Mouse (Mus musculus) naive thymus-derived CD4-positive, alpha-beta T cell, adult 2 months (primary cell): ENCODE measurements at regions not wholly inside any gene's neighbourhood (a gene's known extent, or its start where the extent isn't known, plus 50 kb on each side); places are given as distances from the start of the nearest gene placed in this dataset.

Experiments used
- DNase-seq: peaks from one replicate; pipeline ENCODE4 v3.0.0-alpha.2; 2011; ENCODE audit warnings: low read depth

DNA sequence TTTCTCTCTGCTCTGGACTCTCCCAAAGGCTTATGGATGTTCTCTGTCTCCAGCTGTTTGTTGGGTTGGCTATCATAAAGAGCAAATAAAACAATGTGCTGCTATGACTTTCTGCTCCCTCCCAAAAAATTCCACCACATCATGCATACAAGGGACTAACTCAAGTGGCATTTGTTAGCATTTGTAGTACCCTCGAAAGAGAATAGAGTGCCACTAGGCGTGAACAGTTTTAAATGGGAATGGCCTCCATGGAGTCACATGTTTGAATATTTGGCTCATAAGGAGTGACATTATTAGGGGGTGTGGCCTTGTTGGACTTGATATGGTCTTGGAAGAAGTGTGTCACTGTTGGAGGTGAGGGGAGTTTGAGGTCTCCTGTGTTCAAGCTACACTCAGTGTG is 86.5 kb upstream of the Serbp1 start:
- no peak for DNase-seq

DNA sequence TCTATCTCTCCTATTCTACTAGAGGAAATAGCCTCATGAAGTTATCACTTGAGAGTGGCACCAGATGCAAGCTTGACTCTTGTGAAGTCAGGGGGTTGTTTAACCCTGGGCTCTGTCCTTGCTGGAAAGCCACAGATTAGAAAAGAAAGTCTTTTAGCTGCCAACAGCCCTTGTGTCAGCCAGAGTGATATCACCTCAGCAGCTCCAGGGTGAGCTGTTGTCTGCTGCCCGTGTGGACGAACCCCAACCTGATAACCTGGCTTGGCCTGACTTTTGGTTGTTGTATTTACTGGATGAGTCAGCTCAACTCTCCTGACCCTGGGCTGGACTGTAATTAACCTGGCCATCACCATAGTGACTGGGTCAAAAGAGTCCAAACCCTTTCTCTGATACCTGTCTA is 88.6 kb upstream of the Serbp1 start:
- no peak for DNase-seq

DNA sequence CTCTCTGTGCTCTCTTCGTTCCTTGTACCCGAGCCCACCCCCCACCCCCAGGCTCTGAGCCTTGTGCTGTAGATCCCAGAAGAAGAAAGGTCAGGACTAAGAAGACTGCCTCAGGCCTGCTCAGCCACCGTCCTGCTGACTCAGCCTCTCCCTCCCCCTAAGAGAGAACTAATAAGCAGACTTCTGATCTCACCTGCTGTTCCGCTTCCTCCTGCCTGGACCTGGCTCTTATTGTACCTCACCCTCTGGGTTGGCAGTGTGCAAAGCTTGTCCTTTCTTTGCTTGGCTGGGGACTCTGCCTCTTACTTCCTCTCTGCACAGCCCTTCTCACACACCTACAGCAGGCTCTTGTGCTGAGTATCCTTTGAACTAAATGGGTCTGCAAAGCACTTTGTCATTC is 91.3 kb upstream of the Serbp1 start:
- DNase-seq, result no peak

DNA sequence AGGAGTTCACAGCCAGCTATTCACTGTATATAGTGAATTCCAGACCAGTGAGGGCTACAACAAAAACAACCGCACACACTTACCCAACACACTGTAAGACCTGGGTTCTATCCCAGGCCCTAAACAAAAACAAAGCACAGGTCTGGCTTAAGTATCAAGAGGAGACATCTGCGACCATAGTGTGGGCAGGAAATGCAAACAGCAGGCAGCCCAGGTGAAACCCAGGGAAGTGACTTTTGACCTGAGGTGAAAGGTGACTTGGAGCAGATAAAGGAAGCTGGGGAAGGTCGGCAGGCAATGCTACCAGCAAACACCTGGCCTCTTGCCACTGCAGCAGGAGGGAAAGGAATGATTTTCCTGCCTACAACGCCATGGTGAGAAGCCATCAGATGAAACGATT is 92.0 kb upstream of the Serbp1 start:
- no peak for DNase-seq

DNA sequence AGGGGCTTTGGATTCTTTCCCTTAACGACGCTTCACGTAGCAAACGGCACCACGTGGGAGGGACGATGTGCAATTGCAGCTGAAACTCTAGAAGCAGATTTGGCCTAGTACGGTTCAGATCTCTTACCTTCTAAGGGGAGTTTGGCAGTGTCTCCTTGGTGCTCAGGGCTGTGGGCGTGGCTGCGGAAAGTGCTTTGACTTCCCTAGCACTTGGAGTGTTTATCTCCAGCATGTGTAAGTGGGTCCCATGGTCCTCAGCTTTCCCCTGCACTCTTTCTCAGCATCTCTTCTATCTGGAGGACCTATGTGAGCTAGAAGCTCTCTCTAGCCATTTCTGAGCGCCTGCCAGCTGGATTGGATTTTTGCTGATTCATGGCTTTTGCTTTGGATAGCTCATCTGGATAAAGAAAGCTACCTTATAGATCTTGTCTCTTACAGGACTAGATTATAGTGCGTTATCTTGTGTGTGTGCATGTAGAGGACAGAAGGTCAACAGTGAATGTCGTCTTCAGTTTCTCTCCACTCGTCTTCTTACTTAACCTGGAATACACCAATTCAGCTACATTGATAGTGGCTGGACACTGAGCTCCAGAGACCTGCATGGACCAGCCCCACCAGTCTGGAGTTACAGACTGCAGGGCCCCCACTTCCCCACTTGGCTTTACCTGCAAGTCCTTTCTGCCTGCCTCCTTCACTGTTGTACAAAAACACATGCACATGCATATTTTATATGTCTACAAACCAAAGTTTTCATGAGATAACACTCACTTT is 92.8 kb upstream of the Serbp1 start:
- DNase-seq, result no peak

DNA sequence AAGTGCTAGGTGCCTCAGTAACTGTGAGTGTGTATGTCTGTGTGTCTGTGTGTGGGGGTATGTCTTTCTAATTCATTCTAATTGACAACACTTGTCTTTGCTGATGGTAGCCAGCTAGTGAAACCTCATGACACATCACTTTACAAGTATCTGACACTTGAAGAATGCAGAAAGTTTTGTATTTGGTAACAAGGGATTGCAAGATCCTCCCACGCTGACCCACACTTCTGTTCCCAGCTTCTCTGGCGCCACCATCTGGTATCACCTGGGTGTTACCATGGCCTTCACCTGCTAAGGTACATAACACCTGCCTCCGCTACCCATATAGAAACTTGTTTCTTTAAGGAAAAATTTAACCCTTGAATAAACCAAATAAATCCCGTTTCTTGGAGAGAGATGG is 95.8 kb upstream of the Serbp1 start:
- DNase-seq, result peak; percentile 68

DNA sequence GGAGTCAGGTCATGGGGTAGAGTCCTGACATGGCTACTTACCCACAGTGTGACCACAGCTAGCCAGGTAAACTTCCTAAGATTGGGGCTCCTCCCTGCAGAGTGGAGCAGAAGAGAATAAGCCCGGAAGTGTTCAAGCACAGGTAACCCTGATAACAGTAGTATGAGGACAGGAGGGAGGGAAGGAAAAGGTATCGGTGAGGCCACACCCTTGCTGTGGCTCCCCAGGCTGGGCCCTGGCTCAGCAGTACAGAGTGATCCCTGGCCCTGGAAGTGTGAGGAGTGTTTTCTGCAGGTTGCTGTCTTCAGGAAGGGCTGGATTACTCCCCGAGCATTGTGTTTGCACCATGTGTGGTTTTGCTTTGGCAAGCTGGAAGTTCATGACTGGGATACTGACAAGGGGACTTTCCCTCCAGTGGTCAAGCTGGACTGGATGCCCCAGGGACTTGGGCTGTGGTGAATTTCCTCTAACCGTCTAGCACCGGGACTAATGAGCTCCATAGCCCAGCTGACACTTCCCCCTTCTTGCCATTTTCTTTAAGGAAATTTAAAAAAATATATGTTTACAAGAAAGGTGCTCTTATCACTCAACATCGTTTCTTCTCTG is 97.2 kb upstream of the Serbp1 start:
- DNase-seq, result no peak

DNA sequence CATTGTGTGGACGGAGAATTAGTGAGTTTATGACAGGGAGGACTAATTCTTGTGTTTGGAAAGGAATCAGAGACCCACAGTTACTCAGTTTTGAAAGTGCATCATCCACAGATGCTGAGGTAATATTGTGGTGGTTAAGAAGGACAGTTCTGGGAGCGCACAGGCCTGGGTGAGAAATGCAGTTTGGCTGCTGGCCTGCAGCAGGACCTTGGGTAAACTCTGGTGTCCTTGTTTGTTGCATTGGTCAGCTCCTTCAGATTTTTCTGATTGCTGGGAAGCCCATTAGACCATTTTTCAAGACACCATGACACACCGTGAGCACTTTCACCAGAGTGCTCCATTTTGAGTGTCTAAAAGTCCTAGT is 99.0 kb upstream of the Serbp1 start:
- DNase-seq, result no peak

DNA sequence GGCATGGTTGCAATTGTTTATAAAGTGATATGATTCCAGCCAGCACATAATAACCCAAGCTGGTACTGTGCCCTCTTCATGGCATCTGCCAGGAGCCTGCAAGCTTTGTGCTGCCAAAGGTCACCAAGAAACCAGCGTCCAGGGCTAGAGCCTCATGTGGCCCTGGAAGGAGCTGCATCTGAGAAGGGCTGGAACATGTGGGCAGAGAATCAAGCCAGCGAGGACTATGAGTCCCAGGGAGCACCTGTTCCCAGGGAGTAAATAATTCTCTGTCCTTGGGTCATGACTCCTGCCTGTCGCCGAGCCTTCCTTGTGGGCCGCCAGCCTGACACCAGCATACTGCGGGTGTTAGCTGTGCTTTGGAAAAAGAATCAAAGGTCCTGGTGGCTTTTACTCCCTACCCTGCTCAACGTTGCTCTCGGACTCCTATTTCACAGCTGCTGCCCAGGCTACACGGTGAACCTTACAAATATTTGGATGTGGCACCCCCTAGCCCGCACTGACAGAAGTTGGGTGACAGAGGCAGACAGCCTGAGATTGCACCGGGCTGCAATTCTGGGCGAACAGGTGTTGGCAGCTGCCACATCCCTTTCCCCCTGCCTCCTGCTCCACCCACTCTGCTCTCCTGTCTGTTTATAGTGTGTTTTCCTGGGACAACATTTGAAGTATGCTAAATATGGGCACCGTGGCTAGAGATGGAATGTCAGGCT is 99.5 kb upstream of the Serbp1 start:
- DNase-seq, result no peak

DNA sequence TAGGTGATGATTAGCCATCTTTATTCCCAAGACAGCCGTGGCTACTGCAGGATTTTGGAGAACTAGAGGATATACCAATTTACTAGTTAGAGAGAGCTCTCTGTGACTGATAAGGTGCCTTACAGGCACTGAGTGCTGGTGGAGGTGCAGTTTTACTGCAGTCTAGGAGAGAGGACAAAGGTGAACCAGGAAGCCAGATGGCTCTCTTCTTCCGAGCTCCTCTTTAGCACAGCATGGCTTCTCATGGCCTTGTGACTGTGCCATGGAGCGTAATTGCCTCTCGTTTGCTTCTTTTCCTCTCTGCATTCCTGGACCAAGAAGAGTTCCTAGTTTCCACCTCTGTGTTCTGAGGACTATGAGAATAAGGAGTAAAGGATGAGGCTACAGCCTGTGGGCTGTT is 100.2 kb upstream of the Gadd45a start:
- DNase-seq, result no peak

DNA sequence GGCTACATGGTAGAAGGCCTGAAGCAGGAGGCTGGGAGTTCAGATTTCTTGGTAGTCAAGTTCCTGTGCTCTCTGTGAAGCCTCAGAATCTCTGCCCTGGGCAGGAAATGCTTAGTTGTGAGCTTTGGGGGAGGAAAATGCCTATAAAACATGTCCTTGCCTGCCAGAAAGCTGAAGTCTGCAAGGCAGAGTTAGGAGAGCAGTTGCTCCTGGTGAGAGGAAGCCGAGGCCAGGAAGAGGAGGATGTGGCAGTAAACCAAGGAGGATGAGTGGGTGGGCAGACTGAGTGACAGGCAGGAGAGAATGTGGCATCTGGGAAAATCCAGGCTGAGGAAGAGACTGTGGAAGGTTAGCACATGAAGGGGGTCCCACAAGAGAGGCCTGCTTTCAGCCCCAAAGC is 97.7 kb upstream of the Gadd45a start:
- no peak for DNase-seq

DNA sequence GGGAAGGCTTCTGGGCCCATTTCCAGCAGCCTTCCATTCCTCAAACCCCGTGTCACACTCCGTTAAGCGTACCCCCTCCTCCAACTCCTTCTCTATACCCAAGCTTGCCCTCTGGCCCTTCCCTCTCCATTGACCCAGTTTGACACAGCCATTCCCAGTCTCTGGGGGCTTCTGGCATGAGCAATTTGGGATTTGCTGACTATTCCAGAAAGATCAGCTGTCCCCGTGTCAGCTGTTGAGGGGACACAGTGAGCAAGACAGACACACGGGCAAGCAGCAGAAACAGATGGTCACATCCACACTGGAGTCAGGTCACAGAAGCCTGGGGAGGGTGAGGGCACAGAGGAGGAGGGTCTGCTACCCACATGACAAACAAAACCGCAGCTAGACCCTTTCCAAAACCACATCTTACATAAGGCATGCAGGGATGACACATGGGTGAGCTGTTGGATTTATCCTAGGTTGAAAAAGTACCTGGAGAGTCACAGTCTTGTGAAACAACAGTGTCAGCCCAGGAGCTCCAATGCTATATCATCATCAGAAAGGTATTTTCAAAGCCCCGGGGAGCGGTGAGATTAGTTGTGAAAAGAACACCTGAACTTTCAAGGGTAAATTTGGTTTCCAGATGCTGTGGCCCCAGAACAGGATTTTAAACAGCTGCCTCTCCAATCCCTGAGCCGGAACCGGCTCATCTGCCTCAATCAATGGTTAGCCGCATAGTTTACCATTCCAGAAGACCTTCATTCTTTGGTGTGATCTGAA is 93.5 kb upstream of the Gadd45a start:
- no peak for DNase-seq

DNA sequence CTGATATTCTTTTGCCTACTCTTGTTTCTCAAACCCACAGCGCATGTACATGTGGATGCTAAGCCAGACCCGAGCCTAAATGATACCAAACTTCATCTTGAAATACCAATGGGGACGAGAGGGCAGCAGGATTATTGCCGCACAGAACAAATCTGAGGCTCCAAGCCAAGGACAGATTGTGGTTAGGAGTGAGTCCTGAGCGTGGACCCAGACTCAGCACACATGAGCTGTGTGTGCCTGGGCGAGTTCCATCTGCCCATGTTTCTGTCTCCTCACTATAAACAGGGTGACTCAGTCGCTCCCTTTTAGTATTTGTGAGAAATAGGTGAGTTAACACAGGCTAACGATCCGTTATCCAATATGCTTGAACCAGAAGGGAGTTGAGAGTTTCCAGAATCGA is 92.4 kb upstream of the Gadd45a start:
- no peak for DNase-seq

DNA sequence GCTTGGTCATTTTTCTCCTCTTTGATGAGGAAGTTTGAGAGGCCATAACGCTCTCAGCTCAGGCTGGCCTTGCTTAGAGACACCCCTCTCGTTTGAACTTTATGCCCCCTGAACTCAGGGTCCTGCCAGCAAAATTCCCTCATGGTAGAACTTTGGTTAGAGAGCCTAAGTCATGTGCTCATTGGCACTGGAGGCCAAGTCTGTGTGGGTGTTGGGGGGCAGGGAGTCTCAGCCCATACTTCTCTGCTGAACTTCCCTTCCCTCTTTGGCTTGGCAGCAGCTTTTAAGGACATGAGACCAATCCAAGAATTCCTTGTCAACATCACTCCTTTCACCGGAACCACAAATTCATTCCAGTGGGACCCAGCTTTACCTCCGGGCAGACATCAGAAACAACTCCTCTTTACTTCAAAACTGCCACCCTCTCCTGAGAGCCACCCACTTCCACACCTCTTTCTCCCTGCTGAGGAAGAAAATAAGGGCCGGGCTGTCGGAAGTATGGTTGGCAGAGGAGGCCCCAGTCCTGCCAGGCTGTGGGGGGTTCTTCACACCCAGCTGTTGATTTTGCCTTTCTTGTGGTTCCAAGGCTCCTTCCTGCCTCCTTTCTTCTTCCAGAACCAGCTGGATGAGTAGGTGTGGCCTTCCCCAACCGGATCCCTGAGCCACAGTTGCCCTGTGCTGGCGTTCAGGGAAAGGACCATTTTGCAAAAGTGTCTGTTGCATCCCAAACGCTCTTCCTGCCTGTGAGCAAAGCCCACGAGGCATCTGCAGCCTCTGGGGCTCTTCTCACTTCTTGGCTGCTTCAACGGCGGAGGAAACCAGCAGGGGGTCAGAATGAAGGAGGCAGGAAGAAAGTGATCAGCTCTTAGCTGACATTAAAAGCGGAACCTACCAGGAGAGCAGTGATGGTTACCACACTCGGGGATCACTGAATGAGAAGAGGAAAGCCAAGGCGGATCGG is 91.5 kb upstream of the Gadd45a start:
- peak; percentile 34 for DNase-seq

DNA sequence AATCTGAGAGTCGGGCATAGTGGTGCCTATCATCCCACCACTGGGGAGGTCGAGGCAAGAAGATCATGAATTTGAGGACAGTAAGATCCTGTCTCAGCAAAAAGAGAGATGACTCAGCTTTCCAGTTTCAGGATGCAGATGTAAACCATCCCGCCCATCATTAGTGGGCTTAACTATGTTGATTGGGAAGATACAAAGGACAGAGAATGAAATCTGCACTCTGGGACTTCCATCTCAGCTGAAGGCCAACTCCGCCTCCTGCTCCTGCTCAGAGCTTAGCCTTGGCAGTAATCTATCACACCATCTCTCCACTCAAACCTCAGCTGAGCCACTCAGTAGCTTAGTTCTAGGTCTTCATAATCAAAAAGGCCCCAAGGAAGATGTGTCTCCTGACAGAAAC is 90.5 kb upstream of the Gadd45a start:
- no peak for DNase-seq

DNA sequence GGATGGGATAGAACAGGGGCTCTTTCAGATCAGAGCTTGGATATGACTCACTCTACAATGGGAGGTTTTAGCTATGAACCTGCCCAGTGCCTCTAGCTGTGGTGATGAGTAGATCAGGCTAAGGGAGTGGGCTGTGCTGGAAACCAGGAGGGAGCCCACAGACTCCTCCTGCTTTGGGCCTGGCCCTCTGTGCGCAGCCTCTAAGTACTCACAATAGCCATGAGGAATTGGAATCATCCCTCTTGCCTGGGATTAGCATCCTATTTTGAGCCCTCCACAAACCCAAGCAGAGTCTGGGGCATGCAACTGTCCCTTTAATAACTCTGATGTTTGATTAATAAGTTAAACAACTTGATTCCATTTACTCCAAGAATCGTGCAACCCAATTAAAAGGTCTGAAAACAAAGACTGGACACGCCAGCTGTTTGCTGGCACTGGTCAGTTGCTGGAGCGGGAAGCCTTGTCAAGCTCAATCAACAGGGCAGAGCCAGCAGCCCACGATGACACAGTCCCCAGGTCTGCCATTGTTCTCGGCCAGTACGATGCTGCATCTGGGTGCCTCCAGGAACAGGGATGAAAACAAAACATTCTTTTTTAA is 88.6 kb upstream of the Gadd45a start:
- DNase-seq, result no peak

DNA sequence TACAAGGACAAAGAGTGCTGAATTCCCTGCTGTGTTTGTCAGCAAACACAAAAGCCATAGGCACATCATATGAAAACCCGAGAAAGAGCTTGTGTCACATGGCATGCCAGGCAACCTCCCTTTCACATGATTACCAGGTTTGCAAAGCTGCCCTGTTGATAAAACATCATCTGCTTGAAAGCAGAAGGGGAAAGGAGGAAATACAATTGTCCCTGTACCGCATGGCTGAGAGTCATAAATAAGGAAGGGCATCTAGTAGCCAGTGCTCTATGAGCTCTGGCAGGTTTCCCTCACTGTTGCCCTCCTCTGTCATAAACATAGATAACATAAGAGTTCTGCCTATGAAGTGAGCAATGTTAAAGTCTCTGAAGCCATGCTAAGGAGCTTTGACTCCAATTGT is 86.8 kb upstream of the Gadd45a start:
- no peak for DNase-seq

DNA sequence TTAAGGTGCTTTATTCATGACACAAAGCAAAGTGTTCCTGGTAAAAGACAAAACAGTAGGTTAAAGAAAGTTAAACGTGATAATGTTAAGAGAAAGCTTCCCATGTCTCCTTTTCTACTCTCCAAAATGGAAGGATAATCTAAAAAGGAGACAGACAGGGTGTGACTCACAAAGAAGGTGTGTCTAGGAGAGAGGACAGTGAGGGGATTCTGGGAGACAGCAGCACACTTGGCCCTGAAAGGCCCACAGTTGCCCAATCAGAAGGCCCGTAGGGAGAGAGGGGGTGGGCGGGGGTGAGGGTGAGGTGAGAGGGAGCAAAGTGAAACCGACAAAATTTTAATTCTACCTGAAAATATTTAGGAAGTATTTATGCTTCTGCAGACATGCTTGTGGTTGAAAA is 85.8 kb upstream of the Gadd45a start:
- no peak for DNase-seq

DNA sequence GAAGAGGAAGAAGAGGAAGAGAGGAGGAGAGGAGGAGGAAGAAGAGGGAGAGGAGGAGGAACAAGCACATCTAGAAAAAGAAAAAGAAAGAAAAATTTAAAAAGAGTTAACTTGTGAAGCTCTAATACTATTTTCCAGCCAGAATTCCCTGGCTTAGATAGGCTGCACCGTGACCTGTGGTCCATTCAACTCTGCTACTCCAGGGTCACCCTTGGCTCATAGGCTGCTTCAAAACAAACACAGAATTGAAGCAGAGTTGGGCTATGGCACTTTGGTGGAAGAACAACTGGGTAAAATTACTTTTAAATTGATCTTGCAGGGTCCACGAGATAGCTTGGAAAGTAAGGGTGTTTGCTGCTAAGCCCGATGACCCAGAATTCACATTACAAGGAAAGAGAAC is 79.0 kb upstream of the Gadd45a start:
- no peak for DNase-seq

DNA sequence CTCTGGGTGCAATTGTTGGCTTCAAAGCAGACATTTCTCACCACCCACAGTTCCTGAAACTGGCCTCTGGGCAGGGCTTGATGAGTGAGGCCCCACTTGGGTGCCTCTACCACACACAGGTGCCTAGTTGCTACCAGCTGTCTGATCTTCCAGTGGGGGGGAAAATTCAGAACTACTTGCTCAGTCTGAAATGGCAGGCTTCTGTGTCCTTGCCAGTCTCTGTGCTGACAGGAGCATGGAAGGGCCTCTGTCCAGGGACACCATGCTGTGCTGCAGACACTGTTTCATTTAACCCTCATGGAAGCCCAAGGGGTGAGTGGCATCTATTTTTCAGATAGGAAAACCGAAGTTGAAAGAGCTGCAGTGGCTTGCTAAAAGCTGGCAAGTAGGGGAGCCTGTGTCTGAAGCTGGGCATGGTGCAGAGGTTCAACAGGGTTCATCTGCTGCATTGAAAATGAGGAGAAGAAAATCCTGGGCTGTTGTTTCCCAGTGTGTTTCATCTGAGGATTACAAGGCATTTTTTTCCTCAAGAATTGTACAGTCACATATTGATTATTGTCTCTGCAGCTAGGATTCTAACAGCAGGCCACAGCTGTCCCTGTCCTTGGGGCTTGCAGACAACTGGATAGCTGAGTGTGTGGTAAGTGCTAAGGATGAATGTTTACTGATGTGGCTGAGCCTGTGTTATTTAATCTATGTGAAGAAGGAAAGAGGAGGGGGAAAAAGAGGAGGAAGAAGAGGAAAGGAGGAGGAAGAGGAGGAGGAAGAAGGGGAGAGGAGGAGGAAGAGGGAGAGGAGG is 78.4 kb upstream of the Gadd45a start:
- DNase-seq, result no peak
